In genomic region chr6:88524056-88524455, GRCm38 (mm10) we compare ENCODE assay signal across 24 mouse cellular contexts.
"Had no signal": no experiment of that assay in that cellular context is flagged by ENCODE, and none has a peak within 500 bp of the region (broad histone marks: within the 10 kb centered on the region; RNA-seq: fewer than 3 reads in every experiment).

No protein-coding gene starts in this region.

- H3K4me3 ChIP-seq: layer of hippocampus, adult 2 months; limb, embryonic 10.5 days; limb, embryonic 13.5 days; liver, embryonic 12.5 days; liver, embryonic 15.5 days; lung, embryonic 15.5 days; megakaryocyte, embryonic 14.5 days; midbrain, embryonic 10.5 days; midbrain, embryonic 13.5 days; myocyte; neural tube, embryonic 13.5 days; stomach, embryonic 15.5 days had no signal

- H3K36me3 ChIP-seq: limb, embryonic 10.5 days; limb, embryonic 13.5 days; liver, embryonic 12.5 days; liver, embryonic 15.5 days; lung, embryonic 15.5 days; midbrain, embryonic 10.5 days; midbrain, embryonic 13.5 days; neural tube, embryonic 13.5 days; stomach, embryonic 15.5 days had no signal

- H3K9ac ChIP-seq: limb, embryonic 13.5 days; liver, embryonic 12.5 days; liver, embryonic 15.5 days; lung, embryonic 15.5 days; midbrain, embryonic 13.5 days; neural tube, embryonic 13.5 days; stomach, embryonic 15.5 days had no signal

- DNase-seq: kidney, adult 2 months; kidney, postnatal 25 days; layer of hippocampus, adult 9-11 months; liver; lung, adult 18-20 months; lung, postnatal 10 days; lung, postnatal 36 days; retina, postnatal 1 day; spleen, adult 18-20 months; thymus, postnatal 25 days had no signal

- H3K27me3 ChIP-seq: limb, embryonic 13.5 days; liver, embryonic 12.5 days; liver, embryonic 15.5 days; lung, embryonic 15.5 days; midbrain, embryonic 13.5 days; neural tube, embryonic 13.5 days; stomach, embryonic 15.5 days had no signal

- H3K27ac ChIP-seq: kidney, postnatal 0 days; layer of hippocampus, adult 2 months; limb, embryonic 10.5 days; limb, embryonic 13.5 days; liver, embryonic 12.5 days; liver, embryonic 15.5 days; lung, embryonic 15.5 days; midbrain, embryonic 10.5 days; midbrain, embryonic 13.5 days; neural tube, embryonic 13.5 days; stomach, embryonic 15.5 days had no signal

- H3K9me3 ChIP-seq: limb, embryonic 10.5 days; limb, embryonic 13.5 days; liver, embryonic 12.5 days; liver, embryonic 15.5 days; lung, embryonic 15.5 days; megakaryocyte, embryonic 14.5 days; midbrain, embryonic 10.5 days; midbrain, embryonic 13.5 days; neural tube, embryonic 13.5 days; stomach, embryonic 15.5 days had no signal

- H3K4me2 ChIP-seq: limb, embryonic 13.5 days; liver, embryonic 12.5 days; liver, embryonic 15.5 days; lung, embryonic 15.5 days; midbrain, embryonic 13.5 days; neural tube, embryonic 13.5 days; stomach, embryonic 15.5 days had no signal

- ATAC-seq: liver, embryonic 12.5 days; midbrain, embryonic 13.5 days; midbrain, embryonic 16.5 days had no signal

- H3K4me1 ChIP-seq: stomach, embryonic 15.5 days had no signal
